Mouse (Mus musculus): Measurements from ENCODE around the gene Hcn1. TPM values are rescaled to one million over a fixed set of nuclear protein-coding genes. Genes with fewer than 3 reads are reported as not detected.

Hcn1 gene
- polyA plus RNA-seq (2012; rRNA removed): under 0.01 and 0.01 TPM in 2 replicates

GRCm38 (mm10) chr13:117602181-117602580, at the start of gene Hcn1:
Gene Hcn1 (plus strand): TSS chr13:117602320.

